Mouse (Mus musculus): ENCODE results near the gene Vmn1r32.

The Vmn1r32 gene

DNA sequence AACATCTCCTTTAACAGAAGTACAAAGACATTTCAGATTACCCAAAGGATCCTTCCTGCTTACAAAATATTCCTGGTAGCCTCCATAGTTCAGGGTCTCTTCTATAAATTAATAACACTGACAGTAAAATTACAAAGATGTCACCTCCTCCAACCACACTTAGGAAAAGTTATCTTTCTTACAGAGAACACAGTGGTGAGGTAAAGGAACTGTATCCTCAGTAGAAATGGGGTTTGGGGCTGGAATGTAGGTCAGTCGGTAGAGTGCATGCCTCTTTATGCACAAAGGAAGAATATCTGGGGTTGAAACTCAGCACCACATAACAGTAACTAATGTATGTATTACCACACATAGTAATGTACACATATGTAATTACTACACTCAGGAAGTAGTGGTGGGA is at the start of gene Vmn1r32:
TSS of gene Vmn1r32 (minus strand) at position 101 of the 400 bp plus-strand sequence.
- no peak for DNase-seq (ENCODE audit: low read depth)

DNA sequence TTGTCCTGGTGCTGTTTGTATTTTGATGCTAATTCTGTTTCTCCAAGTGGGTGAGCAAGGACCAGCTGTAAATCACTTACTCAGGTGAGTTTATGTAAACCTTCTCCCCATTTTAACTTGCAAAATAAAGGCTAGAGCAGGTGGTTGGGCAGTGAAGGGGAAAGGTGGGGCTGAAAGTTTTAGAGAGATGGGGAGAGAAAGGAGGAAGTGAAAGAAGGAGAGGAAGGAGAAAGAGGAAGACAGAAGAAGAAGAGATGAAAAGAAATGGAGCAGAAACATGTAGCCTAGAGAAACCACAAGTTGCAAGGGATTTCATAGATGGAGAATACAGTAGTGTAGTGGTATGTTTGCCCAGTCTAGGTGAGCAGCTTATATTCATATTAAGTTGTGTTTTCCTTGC is 35.9 kb upstream of the Vmn1r32 start:
- DNase-seq (ENCODE audit: low read depth): no peak

DNA sequence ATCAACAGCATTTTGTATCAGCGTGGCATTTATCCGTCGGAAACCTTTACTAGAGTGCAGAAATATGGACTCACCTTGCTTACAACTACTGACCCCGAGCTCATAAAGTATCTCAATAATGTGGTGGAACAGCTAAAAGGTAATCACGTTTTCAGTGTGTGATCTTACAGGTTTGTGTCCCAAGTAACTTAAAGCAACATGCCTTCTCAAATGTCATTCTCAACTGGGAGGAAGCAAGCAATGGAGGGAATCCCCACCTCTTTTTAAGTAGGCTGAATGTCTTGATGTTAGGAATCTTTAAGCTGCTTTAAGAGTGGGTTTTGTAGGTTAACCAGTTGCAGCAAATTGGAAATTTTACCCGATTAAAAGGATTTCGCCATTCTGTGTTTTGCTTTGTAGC is 23.9 kb downstream of the Vmn1r32 start:
- DNase-seq (ENCODE audit: low read depth): no peak

DNA sequence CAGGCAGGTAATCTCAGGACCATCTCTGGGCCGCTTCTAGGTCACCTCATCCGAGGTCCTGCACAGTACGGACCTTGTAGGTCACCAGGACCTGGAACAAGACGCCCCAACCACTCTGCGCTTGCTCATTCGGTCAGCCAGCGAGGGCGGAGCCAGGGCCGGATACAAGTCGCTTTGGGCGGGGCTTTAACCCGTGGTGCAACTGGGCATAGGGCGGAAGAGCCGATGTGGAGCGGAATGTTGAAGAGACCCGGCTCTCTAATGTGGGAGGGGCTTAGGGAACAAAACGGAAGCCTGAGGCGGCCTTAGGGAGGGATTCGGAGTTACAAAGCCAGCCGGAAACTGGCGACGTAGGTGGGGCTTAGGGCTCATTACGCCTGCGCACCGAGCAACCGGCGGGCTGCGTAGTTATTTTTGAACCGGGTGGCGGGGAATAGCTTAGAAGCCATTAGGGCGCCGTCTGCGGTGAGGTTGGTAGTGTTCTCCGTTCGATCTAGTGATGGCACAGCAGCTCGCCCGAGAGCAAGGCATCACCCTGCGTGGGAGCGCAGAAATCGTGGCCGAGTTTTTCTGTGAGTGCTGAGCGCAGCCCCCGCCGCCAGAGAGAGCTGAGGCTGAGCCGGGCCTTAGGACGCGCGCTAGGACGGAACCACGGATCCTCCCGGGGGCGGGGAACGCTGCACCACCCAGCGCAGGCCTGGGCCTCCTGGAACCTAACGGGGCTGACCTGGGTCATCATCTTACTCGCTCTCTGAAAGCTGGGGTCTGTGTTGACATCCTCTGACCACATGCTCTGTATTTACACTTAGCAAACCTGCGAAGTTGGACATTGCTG is 24.7 kb downstream of the Vmn1r32 start, which contains the start of gene Mad2l1:
TSS of gene Mad2l1 (plus strand) at position 363 of the 835 bp plus-strand sequence.
- DNase-seq (ENCODE audit: low read depth): peak; percentile 98

DNA sequence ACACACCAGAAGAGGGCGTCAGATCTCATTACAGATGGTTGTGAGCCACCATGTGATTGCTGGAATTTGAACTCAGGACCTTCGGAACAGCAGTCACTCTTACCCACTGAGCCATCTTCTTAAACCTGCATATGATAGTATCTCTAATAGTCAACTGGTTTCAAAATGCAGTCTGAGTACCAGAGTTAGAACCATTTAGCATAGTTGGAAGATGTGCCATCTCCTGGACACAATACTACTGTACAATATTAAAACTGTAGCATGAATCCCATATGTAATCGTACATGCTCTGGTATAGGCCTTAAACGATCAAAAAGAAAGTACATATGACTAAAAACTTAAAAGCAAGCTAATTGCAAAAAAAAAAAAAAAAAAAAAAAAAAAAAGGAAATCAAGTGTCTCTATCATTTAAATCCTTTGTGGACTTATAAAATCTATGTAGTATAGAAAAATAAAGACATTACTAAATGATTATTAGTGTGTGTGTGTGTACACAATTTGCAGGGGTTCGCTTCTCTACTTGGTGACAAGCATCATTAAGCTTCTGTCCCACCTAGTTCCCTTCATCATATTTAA is 25.4 kb downstream of the Vmn1r32 start:
- DNase-seq (ENCODE audit: low read depth): no peak

DNA sequence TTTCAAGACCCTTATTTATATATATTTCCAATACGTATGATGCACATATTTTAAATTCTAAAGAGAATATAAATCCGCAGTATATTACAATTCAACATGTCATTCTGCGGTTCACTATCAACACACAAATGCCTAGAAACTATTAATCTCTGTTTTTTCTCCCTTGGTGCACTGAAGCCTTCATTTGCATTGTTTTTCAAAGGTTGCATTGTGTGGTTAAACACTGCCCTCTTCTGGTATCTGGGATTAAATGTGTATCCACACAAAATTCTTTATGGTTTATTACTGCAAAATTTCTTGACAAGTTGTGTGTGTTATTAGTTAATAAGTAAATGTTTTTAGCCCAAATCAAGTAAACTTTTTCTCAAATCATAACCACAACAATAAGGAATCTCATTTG is 26.7 kb downstream of the Vmn1r32 start:
- peak; percentile 10 for DNase-seq (ENCODE audit: low read depth)

DNA sequence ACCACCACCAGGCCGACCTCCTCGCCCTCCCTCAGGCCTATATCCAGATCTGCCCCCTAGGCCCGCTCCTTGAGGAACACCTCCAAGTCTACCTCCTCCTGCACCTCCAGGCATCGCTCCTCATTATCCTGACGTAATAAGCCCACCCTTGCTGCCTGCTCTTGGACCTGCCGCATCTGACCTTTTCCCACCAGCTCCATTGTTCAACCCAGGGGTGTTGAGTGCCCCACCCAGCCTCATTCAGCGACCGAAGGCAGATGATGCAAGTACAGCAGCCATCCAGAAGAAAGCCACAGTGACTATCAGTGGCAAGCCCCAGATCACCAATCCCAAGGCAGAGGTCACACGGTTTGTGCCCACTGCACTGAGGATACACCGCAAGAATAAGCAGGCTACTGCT is 31.5 kb downstream of the Vmn1r32 start:
- DNase-seq (ENCODE audit: low read depth): no peak

DNA sequence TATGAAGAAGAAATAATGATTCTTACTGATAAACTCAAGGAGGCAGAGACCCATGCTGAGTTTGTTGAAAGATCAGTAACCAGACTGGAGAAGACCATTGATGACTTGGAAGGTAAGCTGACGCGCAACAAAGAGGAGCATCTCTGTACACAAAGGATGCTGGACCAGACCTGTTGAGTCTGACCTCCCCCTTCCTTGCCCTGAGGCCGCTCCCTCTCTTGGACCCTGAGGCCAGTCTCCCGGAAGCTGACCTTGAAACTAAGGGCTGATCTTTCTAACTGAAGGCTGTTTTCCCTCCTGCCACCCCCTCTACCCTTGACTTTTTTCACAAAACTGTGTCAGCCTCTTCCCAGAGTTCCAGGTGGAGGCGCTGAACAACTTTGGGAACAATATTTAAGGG is 43.5 kb downstream of the Vmn1r32 start:
- no peak for DNase-seq (ENCODE audit: low read depth)
